Mouse (Mus musculus) neural tube, embryonic 11.5 days (tissue): Measurements from ENCODE around the gene Rab40c. TPM values are rescaled to one million over a fixed set of nuclear protein-coding genes. Genes with fewer than 3 reads are reported as not detected.

Experiments
- ATAC-seq: fragments of 200-750 bp; cut with Nextera tagmentation; 2 replicates; pipeline ENCODE4 v1.8.0; 2017; ENCODE audit warnings: moderate number of reproducible peaks, mild to moderate bottlenecking, moderate TSS enrichment, moderate library complexity; ENCODE audit not compliant: insufficient read depth, low FRiP score, low TSS enrichment
- DNase-seq: peaks from one replicate; pipeline ENCODE4 v3.0.0-alpha.2; 2015; ENCODE audit warnings: low spot score
- H3K27ac ChIP-seq: fragments of 300-500 bp; sonication (generic); 2 replicates; pipeline ENCODE4 v1.5.1; 2014; ENCODE audit warnings: low read depth, mild to moderate bottlenecking, low read length
- H3K27me3 ChIP-seq: fragments of 300-500 bp; sonication (generic); 2 replicates; pipeline ENCODE4 v1.6.1; 2014; ENCODE audit warnings: mild to moderate bottlenecking, low read length, mixed read lengths; ENCODE audit not compliant: control insufficient read depth, insufficient read depth
- H3K36me3 ChIP-seq: fragments of 300-500 bp; sonication (generic); 2 replicates; pipeline ENCODE4 v1.6.1; 2014; ENCODE audit warnings: mild to moderate bottlenecking, low read length, moderate library complexity, mixed read lengths; ENCODE audit not compliant: control insufficient read depth, insufficient read depth
- H3K4me1 ChIP-seq: fragments of 300-500 bp; sonication (generic); 2 replicates; pipeline ENCODE4 v1.6.1; 2014; ENCODE audit warnings: low read length, mixed read lengths; ENCODE audit not compliant: control insufficient read depth, insufficient read depth
- H3K4me2 ChIP-seq: fragments of 300-500 bp; sonication (generic); 2 replicates; pipeline ENCODE4 v1.6.1; 2014; ENCODE audit warnings: low read depth, mild to moderate bottlenecking, moderate library complexity
- H3K4me3 ChIP-seq: fragments of 300-500 bp; sonication (generic); 2 replicates; pipeline ENCODE4 v1.5.1; 2014; ENCODE audit warnings: low read depth, low read length
- H3K9ac ChIP-seq: fragments of 300-500 bp; sonication (generic); 2 replicates; pipeline ENCODE4 v1.6.1; 2014; ENCODE audit warnings: mild to moderate bottlenecking, low read length
- H3K9me3 ChIP-seq: fragments of 300-500 bp; sonication (generic); 2 replicates; pipeline ENCODE4 v1.6.1; 2016; ENCODE audit warnings: low read length; ENCODE audit not compliant: control insufficient read depth
- WGBS: fragments of 180-500 bp; shearing (Covaris S2); extraction: QIAGEN DNeasy Blood & Tissue Kit; methylation state at CpG from one replicate; pipeline ENCODE4 v1.1.7; 2014; 5-methylcytosine and 5-hydroxymethylcytosine counted together
- polyA plus RNA-seq: library from polyadenylated mRNA; unstranded; fragments of >200 nt; fragmentation: Nextera tagmentation; extraction: Ambion mirVana; gene quantifications from 2 replicates; pipeline ENCODE4 v1.2.1, GENCODE M21; 2014

Rab40c gene
- polyA plus RNA-seq, 1 experiment from 2014 or later = 25.9 TPM

- Histone ChIP-seq H3K9me3 (no peaks in the 10 kb centered on the region), H3K4me2 (no peak overlapping the region), H3K36me3 (no peaks in the 10 kb centered on the region), H3K4me3 (no peak overlapping the region), H3K27me3 (no peaks in the 10 kb centered on the region), H3K4me1 (peaks cover 11% of the 10 kb centered on the region), H3K9ac (no peak overlapping the region), H3K27ac (no peak overlapping the region)
- DNase-seq = no peak
- ATAC-seq = no peak
- WGBS = 87% methylated on average over 4 of the region's 4 CpGs
Observed at GRCm38 (mm10) chr17:25914295-25914694, 5.2 kb downstream of the Rab40c start.

GRCm38 (mm10) chr17:25913877-25914275 is 5.7 kb downstream of the Rab40c start:
- H3K9me3 ChIP-seq = no peaks in the 10 kb centered on the region
- no peaks in the 10 kb centered on the region for H3K27me3 ChIP-seq
- no peak overlapping the region for H3K4me2 ChIP-seq
- no peak for DNase-seq
- H3K4me3 ChIP-seq = no peak overlapping the region
- H3K27ac ChIP-seq = no peak overlapping the region
- ATAC-seq = no peak
- no peak overlapping the region for H3K9ac ChIP-seq
- no peaks in the 10 kb centered on the region for H3K36me3 ChIP-seq
- peaks cover 11% of the 10 kb centered on the region for H3K4me1 ChIP-seq
- WGBS = 94% methylated on average over 1 of the region's 1 CpGs

- Histone ChIP-seq H3K9ac (no peak overlapping the region), H3K4me1 (peaks cover 6% of the 10 kb centered on the region), H3K9me3 (no peaks in the 10 kb centered on the region), H3K4me2 (no peak overlapping the region), H3K36me3 (no peaks in the 10 kb centered on the region), H3K27ac (no peak overlapping the region), H3K4me3 (no peak overlapping the region), H3K27me3 (no peaks in the 10 kb centered on the region)
- 88% methylated on average over 14 of the region's 14 CpGs for WGBS
- ATAC-seq (no peak), DNase-seq (no peak)
Observed at GRCm38 (mm10) chr17:25913186-25913876, 6.2 kb downstream of the Rab40c start.

- H3K9ac ChIP-seq = no peak overlapping the region
- H3K27me3 ChIP-seq = no peaks in the 10 kb centered on the region
- H3K9me3 ChIP-seq = no peaks in the 10 kb centered on the region
- WGBS = 91% methylated on average over 4 of the region's 4 CpGs
- no peak overlapping the region for H3K4me3 ChIP-seq
- ATAC-seq = no peak
- no peaks in the 10 kb centered on the region for H3K36me3 ChIP-seq
- no peaks in the 10 kb centered on the region for H3K4me1 ChIP-seq
- no peak overlapping the region for H3K27ac ChIP-seq
- no peak overlapping the region for H3K4me2 ChIP-seq
- no peak for DNase-seq
Observed at GRCm38 (mm10) chr17:25911816-25912215, 7.7 kb downstream of the Rab40c start.

GRCm38 (mm10) chr17:25907640-25908039 is 11.9 kb downstream of the Rab40c start:
- Histone ChIP-seq H3K27ac (no peak overlapping the region), H3K9me3 (no peaks in the 10 kb centered on the region), H3K9ac (no peak overlapping the region), H3K4me3 (no peak overlapping the region), H3K4me1 (no peaks in the 10 kb centered on the region), H3K36me3 (no peaks in the 10 kb centered on the region), H3K4me2 (no peak overlapping the region), H3K27me3 (no peaks in the 10 kb centered on the region)
- ATAC-seq (no peak), DNase-seq (no peak)
- WGBS = 93% methylated on average over 2 of the region's 2 CpGs

- Histone ChIP-seq H3K4me2 (no peak overlapping the region), H3K4me1 (no peaks in the 10 kb centered on the region), H3K27ac (no peak overlapping the region), H3K9me3 (no peaks in the 10 kb centered on the region), H3K9ac (no peak overlapping the region), H3K27me3 (no peaks in the 10 kb centered on the region), H3K36me3 (no peaks in the 10 kb centered on the region), H3K4me3 (no peak overlapping the region)
- WGBS = 87% methylated on average over 3 of the region's 3 CpGs
- ATAC-seq (no peak), DNase-seq (no peak)
Observed at GRCm38 (mm10) chr17:25903061-25903460, 16.5 kb downstream of the Rab40c start.

- DNase-seq (no peak), ATAC-seq (no peak)
- no peak overlapping the region for H3K9ac ChIP-seq
- no peak overlapping the region for H3K4me2 ChIP-seq
- H3K4me1 ChIP-seq = peaks cover 5% of the 10 kb centered on the region; the same call in 1 of the 2 replicates
- H3K27me3 ChIP-seq = no peaks in the 10 kb centered on the region
- no peaks in the 10 kb centered on the region for H3K9me3 ChIP-seq
- H3K27ac ChIP-seq = no peak overlapping the region
- no peak overlapping the region for H3K4me3 ChIP-seq
- H3K36me3 ChIP-seq = no peaks in the 10 kb centered on the region
- WGBS = 90% methylated on average over 1 of the region's 1 CpGs
Observed at GRCm38 (mm10) chr17:25900193-25900592, 19.3 kb downstream of the Rab40c start.

- no peaks in the 10 kb centered on the region for H3K9me3 ChIP-seq
- WGBS = 73% methylated on average over 12 of the region's 12 CpGs
- no peak overlapping the region for H3K4me3 ChIP-seq
- no peak for DNase-seq
- no peak overlapping the region for H3K27ac ChIP-seq
- H3K4me2 ChIP-seq = no peak overlapping the region
- peaks cover 5% of the 10 kb centered on the region; the same call in 1 of the 2 replicates for H3K4me1 ChIP-seq
- no peak for ATAC-seq
- no peaks in the 10 kb centered on the region for H3K36me3 ChIP-seq
- no peak overlapping the region for H3K9ac ChIP-seq
- H3K27me3 ChIP-seq = no peaks in the 10 kb centered on the region
Observed at GRCm38 (mm10) chr17:25895891-25896290, 23.6 kb downstream of the Rab40c start.

- Histone ChIP-seq H3K27me3 (no peaks in the 10 kb centered on the region), H3K36me3 (no peaks in the 10 kb centered on the region), H3K4me1 (peaks cover 5% of the 10 kb centered on the region; the same call in 1 of the 2 replicates), H3K27ac (no peak overlapping the region), H3K4me2 (no peak overlapping the region), H3K4me3 (no peak overlapping the region), H3K9me3 (no peaks in the 10 kb centered on the region), H3K9ac (no peak overlapping the region)
- DNase-seq (no peak), ATAC-seq (no peak)
- WGBS = 22% methylated on average over 2 of the region's 2 CpGs
Observed at GRCm38 (mm10) chr17:25895415-25895814, 24.1 kb downstream of the Rab40c start.
